Mouse (Mus musculus) ES-Bruce4 (cell line): ENCODE measurements around the gene Uba52.

ENCODE experiments used
- CTCF ChIP-seq: IDR thresholded peaks from one replicate; pipeline ENCODE4 v1.8.1; 2011; ENCODE audit warnings: low read depth, low read length
- EP300 ChIP-seq: IDR thresholded peaks from 2 replicates; pipeline ENCODE4 v1.6.1; 2011; ENCODE audit warnings: low read depth, low read length; ENCODE audit not compliant: insufficient read depth
- POLR2A ChIP-seq: IDR thresholded peaks from one replicate; pipeline ENCODE4 v1.8.1; 2011; ENCODE audit warnings: low read length; ENCODE audit not compliant: insufficient read depth

DNA sequence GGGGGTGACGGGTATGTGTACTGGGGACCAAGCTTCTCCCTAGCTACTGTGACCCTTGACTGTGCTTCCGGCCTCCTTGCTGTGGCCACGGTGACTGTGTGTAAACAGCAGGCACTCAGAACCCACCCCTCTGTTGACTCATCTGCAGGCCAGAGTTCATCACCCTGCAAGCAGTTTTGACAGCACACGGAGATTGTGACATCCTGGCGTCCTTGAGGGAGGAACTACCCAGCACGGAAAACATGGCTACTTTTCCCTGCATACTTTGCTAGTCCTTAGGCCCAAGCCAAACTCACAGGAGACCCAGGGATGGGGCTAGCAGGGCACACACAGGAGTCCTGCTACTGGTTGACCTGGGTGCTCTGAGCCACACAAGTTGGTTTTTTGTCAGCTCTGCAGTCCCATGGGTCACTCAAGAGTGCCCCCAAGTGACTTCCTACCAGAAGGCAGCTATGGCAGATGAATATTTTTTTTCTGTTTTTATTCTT is 33.6 kb upstream of the Uba52 start:
- TF ChIP-seq POLR2A = no peak
- TF ChIP-seq CTCF = peak; percentile 27
- no peak for TF ChIP-seq EP300
